Mouse (Mus musculus): Measurements from ENCODE around the gene Mybl2. TPM values are rescaled to one million over a fixed set of nuclear protein-coding genes. Genes with fewer than 3 reads are reported as not detected.

Gene Mybl2
- polyA plus RNA-seq, 1 experiment from 2014 or later: 47.5 TPM

Small RNAs within 50 kb of the gene (microRNA-seq; reads per million reads assigned to microRNA genes)
- gene Gm22174 (not detected), gene Mir7003 (not detected)

Other genes with a start within 250 kb of the Mybl2 start
- 296 and 308 TPM in 2 replicates for gene Srsf6, start 123.2 kb upstream of the Mybl2 start, polyA plus RNA-seq (2016; fragmentation: Nextera tagmentation; extraction: Ambion mirVana)
- 0.11 TPM in 1 of 2 replicates, not detected in the other for gene L3mbtl1, start 111.2 kb upstream of the Mybl2 start, polyA plus RNA-seq (2016; fragmentation: Nextera tagmentation; extraction: Ambion mirVana)
- not detected in 2 replicates for gene Sgk2, start 67.4 kb upstream of the Mybl2 start, polyA plus RNA-seq (2016; fragmentation: Nextera tagmentation; extraction: Ambion mirVana)
- 46.5 and 51.5 TPM in 2 replicates for gene Ift52, start 37.3 kb upstream of the Mybl2 start, polyA plus RNA-seq (2016; fragmentation: Nextera tagmentation; extraction: Ambion mirVana)
- gene Gtsf1l, start 33.2 kb downstream of the Mybl2 start, polyA plus RNA-seq (2016; fragmentation: Nextera tagmentation; extraction: Ambion mirVana): not detected in 2 replicates
- 0.48 and 1.8 TPM in 2 replicates for gene Tox2, start 148.4 kb downstream of the Mybl2 start, polyA plus RNA-seq (2016; fragmentation: Nextera tagmentation; extraction: Ambion mirVana)

All from limb, embryonic 10.5 days (tissue).